Mouse (Mus musculus): ENCODE results near the gene Erc2. TPM values are rescaled to one million over a fixed set of nuclear protein-coding genes. Genes with fewer than 3 reads are reported as not detected.

Gene Erc2
- total RNA-seq, 2 experiments from 2014 or later = 183 to 210 TPM

DNA sequence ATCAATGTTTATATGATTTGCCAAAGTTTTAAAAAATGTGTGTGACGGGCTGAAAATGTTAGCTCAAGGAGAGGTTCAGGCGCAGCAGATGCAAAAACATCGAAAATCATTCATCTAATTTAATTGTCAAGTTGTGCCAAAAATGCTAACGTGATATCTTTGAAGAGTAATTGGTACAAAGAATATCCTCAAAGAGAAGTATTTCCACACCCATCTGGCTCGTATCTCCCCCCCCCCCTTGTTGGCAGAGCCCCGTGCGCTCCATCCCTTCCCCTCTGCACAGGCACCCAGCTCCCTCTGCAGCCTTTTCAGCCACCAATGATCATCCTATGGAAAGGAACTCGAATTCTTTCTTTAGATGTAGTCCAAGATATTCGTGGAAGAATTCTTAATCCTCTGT is 797.0 kb downstream of the Erc2 start:
- DNase-seq (ENCODE audit: low spot score in 2 of 2) = no peak

DNA sequence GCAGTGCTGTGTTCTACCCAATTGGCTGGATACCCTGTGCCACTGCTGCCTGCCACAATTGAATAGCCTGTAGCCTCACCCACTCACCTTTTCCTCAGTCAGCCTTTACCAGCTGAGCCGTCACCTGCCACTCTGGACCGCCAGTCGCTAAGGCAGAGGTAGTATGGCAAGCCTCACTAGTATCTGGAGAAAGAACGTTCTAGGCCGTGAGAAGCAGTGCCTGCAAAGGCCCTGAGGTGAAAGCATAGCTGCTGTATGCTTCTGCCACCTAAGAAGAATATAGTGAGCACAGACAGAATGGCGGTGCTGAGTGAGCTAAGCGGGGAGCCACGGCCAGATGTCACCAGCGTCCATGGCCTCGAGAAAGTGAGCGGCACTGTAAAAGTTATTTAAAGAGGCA is 798.4 kb downstream of the Erc2 start:
- DNase-seq (ENCODE audit: low spot score in 2 of 2) = no peak

DNA sequence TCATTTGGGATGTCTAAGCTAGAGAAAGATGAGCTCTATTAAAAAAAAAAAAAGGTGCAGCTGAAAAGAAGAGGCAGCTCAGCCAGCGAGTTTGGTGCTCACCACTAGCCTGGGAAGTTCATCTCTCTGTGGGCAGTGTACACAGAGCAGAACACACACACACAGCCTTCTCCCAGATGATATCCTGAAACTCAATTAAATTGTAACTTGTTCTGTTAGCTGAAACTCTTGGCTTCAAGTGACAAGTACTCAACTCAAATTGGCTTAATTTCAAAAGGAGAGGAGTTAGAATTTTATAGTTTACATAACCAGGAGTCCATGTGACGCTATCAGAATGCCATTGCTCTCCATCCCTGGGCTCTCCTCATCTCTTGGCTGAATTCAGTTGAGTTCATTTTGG is 804.4 kb downstream of the Erc2 start:
- DNase-seq (ENCODE audit: low spot score in 2 of 2) = no peak

DNA sequence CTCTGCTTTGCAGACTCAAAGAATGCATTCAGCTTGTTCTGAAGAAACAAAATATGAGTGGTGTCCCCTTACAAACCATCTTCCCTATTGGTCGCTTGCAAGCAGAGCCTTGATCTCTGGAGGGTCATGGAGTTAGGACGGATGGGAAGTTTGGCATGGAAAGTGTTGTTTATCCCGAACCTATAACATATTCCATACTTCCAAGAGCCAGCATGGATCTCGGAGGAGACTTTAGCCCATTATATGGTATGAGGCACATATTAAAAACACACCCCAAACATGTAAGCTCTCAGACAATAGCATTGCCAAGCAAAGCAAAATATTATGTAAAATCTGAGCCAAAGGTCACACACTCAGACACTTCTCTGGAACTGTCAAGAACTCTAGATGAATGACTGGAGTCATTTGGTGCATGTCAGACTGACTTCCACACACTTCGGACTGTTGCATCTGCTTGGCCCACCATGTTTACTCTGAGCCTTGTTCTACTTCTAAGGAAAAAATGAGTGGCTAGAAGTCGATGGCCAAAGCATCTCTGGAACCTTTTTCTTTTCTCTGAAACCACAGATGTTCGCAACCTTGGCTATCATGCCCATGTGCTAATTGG is 809.6 kb downstream of the Erc2 start:
- no peak for DNase-seq (ENCODE audit: low spot score in 2 of 2)

DNA sequence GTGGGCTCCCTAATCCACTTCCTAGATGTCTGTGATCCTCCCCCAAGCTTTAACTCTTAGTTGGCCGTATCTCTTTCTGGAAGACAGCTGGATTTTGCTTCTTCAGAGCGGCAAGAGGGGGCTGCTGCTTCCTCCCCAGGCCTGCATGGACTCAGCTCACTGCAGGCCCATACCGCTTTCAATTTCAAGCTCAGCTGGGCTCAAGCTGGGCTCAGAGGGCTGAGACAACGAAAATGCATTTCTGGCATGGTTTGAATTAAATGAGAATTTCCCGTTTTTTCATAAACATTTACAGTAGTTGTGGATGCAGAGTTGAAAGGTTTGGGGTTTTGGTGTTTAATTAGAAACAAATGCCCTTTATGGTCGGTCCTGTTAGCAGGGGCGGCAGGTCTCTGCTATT is 812.8 kb downstream of the Erc2 start:
- no peak for DNase-seq (ENCODE audit: low spot score in 2 of 2)

DNA sequence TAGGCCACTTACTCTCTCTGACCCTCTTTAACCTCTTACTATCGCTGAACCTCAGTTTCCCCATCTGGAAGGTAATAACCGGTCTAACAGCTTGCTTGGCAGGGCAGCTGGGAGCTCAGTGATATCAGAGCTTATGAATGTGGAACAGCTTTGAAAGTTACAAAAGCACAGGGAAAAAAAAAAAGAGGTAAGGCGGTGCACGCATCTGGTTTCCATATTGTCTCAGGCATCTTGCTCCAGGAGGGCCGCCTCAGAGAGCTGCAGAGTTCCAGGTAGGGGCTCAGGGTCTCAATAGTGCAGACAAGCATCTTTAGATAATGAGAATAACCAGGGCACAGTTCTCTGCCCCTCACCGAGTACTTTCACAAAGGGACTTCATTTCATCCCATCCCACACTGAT is 816.9 kb downstream of the Erc2 start:
- DNase-seq (ENCODE audit: low spot score in 2 of 2) = no peak

DNA sequence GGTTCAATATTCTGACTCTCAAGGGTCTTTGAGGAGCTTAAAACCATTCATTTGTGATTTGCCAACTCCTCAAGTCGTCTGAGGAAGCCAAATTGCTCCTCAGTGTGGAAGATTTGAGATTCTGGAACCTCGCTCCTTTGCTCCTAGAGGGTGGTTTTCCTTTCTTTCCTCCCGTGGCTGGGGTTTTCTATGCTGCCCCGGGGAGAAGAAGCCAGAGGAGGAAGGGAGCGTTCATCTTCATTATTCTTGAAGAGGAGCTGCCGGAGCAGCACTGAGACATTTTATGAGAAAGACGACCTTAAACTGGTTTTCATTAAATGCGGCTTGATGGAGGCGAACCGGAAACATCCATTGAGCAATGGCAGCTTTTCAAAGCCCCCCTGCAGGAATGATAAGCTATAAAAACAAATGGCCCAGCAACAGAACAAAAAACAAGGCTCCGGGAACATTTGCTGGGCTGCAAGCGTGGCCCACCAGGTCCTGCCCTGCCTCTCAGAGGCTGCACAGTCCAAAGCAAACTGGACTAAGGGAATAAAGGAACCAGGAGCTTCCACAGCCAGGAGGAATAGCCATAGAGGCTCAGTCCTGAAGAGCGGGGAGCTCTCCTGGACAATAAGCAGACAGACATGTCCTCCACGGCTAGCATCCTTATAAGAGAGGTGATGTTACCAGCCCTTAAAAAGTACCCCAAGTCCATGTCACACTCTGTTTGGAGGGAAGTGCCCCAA is 819.2 kb downstream of the Erc2 start:
- DNase-seq (ENCODE audit: low spot score in 2 of 2) = no peak

DNA sequence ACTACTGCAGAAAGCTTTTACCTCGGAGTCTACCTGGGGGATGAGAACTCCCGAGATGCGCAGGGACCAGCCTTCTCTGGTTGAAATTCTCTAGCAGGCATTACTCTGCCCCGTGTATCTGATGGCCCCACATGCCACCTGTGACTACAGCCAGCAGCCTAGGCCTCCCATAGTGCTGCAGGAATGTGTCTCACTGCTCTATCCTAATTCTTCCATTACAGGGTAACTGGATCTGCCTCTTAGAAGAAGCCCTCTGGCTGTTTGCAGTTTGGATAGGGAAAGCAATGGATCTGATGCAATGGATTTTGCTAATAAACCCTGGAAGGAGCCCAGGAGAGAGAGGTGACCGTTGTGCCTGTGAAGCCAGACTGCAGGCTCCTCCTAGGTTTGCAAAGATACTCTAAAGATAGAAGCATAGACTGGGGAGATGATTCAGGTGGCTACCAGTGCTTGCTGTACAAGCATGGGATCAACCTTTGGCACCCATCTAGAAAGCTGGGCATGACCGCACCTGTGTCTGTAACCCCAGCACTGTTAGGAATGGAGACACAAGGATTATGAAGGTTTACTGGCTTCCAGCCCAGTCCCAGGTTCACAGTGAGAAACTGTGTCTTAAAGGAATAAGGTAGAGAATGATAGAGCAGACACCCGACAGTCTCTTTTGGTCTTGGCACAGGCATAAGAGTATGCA is 821.2 kb downstream of the Erc2 start:
- no peak for DNase-seq (ENCODE audit: low spot score in 2 of 2)

DNA sequence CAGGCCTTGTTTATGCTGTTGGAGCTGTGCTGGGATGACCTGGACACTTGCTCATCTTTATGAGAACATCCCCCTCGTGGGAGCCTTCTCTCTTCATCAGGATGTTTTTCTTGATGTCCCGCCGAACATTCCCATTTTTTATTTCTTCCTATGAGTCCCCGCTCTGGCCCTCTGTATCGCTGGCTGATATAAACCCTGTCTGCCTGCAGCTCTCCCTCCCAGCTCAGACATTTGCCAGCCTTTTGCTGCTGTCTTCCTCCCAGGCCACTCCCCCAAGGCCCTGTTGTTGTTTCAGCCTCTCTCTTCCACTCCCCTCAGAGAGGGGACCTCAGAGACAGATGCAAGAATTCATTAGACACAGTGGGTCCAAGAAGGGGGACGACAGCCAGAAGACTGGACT is 823.5 kb downstream of the Erc2 start:
- no peak for DNase-seq (ENCODE audit: low spot score in 2 of 2)

DNA sequence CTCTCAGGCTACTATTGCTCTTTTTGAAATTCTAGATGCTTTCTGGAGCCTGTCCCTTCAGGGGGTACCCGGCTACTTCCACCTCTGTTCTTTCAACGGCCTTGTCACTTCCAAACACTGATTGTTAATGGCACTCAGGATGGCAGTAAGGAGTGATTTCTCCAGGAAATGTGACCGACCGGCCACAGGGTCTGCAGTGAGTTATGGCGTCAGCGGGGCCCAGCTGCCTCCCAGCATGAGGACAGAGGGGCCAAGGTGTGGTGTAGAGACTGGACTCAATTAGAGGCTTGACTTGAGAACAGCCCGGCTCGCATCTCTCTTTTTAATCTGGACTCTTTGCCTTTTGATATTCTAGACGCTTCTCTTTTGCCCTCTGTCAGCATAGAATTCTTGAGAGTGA is 829.5 kb downstream of the Erc2 start:
- DNase-seq (ENCODE audit: low spot score in 2 of 2) = no peak

DNA sequence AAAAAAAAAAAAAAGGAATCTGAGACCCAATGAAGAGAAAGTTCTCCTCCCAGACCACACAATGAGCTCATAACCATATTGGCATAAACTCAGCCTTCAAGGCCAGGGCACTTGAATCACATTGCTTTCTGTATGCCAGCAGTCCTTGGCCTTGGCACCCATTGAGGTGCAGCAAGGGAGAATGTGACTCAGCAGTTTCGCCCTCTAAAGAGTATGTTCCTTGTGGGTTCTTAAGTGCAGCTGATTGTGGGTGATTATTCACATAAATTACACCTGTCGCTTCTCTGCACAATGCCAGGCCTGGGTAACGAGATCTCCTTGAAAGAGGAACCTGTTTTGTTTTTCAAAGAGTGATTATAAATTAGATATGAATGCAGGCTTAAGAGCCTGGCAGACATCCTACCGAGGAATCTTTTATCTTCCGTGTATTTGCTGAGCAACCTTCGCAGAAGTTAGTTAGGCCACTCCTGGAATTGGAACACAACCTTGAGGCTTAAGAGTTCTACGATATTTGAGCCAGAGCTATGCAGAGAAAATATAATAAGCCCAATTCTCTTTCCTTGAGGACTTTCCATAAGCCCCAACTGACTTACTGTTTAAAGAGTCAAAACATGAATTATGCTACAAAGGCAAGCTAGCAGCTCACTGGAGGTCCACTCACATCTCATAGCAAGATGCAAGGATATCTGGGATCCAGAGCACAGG is 834.3 kb downstream of the Erc2 start:
- DNase-seq (ENCODE audit: low spot score in 2 of 2) = no peak

DNA sequence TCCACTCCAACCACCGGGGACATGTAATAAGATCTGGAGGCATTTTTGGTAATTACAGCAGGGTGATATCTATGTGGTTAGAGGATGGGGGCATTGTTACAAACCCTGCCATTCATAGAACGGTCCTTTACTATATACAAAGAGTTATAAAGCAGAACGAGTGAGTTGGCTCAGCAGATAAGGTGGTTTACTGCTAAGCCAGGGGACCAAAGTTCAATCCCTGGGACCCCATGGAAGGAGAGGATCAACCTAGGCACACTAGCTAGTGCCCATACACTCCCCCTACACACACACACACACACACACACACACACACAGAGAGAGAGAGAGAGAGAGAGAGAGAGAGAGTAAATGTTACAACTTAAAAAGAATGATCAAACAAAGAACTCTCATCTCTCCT is 835.2 kb downstream of the Erc2 start:
- no peak for DNase-seq (ENCODE audit: low spot score in 2 of 2)

DNA sequence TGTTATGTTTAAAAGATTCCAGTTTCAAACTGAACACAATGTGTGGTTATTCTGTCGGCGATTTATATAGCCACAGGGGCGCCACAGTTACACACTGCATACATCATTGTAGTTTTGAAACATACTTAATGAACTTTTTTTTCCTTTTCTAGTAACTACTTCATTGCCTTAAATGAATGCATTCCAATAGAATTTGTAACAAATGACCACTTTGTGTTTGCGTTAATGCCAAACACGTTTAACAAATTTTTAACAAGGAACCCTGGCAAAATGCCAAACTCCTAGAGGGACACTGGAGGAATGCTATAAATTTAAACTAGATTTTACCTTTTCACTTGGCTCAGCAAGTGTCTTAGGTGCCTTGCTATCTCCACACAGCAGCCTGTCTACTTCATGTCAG is 845.7 kb downstream of the Erc2 start:
- no peak for DNase-seq (ENCODE audit: low spot score in 2 of 2)

DNA sequence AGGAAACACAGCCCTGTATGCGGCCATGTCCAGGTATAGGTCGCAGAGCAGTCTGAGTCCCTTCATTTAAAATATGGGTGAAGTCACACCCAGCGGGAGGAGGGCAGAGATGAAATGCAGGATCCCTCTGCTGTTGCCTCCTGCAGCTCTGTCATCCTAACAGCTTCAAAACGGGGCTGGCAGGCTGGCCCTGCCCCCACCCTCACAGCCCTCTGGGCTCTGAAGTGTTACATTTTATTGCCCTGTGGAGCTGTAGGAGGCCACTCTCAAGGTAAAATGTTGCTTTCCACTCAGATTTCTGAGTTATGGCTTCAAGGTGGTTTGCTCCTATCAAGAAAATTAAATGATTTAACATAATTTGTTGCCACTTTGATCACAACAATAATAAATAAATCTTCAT is 847.5 kb downstream of the Erc2 start:
- DNase-seq (ENCODE audit: low spot score in 2 of 2) = no peak

DNA sequence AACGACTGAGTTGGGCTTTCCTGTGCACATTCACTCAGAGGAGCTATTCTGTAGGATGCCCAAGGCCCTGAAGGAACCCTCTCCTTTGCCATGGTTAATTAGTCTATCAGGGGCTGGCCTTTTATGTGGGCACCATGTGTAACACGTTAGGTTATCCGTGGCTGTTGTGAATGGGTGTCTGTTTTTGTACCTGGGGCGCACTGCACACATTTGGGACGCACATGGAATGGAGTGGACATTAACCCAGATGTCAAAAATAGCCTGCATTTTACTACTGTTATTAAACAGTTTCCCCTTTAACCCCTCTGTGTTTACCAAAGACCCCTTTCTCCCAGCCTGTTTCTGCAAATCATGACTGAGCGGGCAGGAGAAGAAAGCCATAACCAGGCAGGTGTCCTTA is 848.0 kb downstream of the Erc2 start:
- no peak for DNase-seq (ENCODE audit: low spot score in 2 of 2)

DNA sequence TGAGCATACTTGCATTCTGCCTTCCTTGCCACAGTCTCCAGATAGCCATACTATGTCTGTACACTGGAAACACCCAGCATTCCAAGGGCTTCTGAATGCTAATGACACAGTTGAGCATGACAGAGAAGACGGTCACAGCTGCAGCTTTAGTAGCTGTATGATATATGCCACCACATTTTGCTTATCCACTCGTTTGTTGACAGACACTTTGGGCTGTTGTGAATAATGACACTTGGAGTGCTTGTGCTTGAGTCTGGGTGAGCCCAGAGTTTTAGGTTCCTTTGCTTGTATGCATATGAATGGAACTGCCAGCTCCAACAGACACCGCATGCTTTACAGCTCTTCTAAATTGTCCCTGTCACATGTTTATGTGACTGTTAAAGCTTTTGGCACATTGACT is 852.8 kb downstream of the Erc2 start:
- no peak for DNase-seq (ENCODE audit: low spot score in 2 of 2)

DNA sequence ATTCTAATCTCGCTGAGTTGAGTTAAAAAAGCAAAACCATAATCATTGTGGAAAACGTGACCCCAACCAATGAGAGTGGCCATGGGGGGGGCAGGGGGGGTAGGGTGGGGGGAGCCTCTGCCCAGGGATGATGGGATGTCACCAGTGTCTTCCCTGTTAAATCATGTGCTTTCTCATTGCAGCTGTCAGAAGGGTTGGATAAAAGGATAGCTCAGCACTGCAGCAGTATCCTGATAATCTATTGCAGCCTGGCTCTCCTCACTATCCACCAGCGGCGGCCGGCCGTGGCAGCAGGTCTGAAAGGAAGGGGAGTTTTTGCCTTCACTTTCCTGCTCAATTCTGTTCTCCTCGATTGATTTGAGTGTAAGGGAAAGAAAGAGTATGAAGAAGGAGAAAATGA is 853.2 kb downstream of the Erc2 start:
- no peak for DNase-seq (ENCODE audit: low spot score in 2 of 2)

DNA sequence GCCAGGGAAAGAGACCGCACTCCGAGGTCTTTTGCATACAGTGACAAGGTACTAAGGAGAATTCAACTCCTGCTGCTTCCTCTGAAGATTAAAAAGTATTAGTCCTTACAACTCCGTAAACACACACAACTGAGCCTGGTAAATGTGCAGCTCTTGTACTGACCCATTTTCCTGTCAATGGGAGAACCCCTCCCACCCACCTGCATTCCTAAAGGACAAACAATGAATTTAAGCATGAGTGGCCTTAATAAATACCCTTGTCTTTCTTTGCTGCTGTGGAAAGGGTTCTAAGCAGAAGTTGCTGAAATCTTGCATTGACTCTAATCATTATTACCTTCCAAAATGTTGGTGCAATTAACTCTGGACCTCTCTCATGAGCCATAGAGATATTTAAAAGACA is 854.5 kb downstream of the Erc2 start:
- DNase-seq (ENCODE audit: low spot score in 2 of 2) = no peak

DNA sequence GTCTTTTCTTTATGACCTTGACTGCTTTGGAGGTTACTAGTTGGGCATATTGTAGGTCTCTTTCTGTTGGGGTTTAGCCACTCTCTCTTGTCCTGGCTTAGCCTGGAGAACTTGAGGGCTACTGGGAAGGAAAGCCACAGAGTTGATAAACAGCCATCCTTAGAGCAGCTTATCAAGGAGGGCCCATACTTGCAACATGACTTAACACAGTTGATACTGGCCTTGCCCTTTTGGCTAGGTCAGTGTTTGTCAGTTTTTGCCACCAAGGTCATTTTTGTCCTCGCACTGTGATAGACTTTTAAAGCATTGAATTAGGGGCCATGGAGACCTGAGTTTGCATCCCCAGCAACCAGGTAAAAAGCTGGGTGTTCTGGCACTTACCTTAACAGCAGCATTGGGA is 858.6 kb downstream of the Erc2 start:
- no peak for DNase-seq (ENCODE audit: low spot score in 2 of 2)

DNA sequence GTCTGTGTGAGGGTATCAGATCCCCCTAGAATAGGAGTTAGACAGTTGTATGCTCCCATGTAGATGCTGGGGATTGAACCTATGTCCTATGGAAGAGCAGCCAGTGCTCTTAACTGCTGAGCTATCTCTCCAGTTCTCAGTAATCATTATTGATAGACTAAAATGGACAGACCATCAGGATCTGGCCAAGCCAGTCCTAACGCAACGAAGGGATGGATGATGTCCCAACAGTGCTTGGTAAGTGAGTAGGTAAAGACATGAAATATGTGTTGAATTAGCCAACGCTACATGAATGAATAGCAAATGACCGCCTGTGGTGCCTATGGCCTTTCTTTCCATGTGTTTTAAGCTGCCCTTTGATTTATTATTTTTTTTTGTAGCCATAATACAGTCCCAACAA is 871.6 kb downstream of the Erc2 start:
- DNase-seq (ENCODE audit: low spot score in 2 of 2) = no peak

DNA sequence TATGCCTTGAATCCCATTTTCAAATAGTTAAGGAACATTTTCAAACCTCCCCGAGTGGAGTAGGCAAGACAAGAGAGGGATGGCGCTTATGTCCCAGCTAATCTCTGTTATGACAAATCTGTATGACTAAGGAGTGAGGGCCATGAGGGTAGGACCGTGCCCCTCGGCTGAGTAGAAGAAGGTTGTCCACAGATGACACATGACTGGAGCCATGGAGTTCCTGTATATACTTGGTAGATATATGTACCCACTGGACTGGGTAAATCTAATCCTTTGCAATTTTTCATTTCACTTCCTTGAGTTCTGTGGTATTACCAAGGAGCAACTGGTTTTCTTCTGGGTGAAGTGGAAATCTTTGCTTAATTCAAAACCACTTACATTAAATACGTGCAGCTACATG is 872.0 kb downstream of the Erc2 start:
- no peak for DNase-seq (ENCODE audit: low spot score in 2 of 2)

DNA sequence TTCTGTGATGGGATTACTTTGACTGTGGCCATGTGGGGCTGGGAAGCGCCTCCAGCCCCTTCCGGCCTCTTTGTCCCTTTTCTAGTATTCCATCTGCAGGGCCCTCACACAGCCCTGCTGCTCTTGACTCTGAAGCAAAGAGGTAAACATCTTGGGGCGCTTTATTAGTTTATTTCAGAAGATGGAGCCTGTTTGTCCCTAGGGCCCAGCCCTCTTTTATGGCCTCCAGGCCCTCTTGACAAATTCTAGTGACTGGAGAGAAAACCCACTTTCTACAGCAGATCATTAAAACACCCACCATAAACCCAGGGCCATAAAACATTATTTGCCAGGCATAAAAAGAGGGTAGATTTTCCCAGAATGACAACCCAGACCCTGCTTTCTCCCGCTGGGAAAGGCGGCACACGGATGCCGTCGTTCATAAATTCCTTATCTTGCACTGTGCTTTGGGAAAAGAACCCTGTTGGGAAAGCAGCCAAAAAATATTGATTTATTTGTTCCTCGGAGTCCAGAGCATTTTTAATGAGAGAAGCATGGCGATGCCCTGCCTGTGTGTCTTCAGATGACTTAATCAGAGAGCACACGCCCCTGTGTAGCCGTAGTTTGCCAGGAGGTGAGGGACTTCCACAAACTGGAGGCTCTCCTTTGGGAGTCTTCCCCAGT is 879.1 kb downstream of the Erc2 start:
- no peak for DNase-seq (ENCODE audit: low spot score in 2 of 2)

All from left cerebral cortex, adult 18-20 months (tissue).